Mouse (Mus musculus) CD4-positive helper T cell, adult 2 months (primary cell): ENCODE measurements around the gene Lemd2.

Source experiments
- DNase-seq: peaks from one replicate; pipeline ENCODE4 v3.0.0-alpha.2; 2012; ENCODE audit warnings: low read depth, missing footprints, low spot score

Gene Lemd2

DNA sequence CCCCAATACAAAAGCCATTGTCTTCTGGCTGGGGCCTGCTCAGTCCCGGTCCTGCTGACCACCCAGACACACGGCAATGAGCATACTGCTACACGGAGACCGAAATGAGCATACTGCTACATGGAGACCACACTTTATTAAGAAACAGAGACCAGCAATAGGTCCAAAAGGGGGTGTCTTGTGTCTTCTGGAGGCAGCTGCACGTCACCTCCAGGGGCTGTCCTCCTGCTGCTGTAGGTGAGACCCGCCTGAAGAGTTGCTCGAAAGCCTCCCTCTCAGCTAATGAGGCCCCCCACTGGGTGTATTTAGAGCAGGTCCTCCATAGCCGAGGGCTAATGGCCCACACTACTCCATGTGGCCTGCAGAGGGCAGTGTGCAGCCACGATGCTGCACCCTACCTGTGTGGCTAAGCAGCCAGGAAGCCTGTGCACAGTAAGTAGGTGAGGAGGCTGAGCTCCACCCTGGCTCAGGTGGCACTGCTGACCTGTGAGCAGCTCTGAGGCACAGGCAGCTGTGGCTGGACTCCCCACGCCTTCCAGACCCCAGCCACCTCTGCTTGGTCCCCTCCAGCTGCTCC lies 14.5 kb downstream of the Lemd2 start:
- peak; percentile 75 for DNase-seq

DNA sequence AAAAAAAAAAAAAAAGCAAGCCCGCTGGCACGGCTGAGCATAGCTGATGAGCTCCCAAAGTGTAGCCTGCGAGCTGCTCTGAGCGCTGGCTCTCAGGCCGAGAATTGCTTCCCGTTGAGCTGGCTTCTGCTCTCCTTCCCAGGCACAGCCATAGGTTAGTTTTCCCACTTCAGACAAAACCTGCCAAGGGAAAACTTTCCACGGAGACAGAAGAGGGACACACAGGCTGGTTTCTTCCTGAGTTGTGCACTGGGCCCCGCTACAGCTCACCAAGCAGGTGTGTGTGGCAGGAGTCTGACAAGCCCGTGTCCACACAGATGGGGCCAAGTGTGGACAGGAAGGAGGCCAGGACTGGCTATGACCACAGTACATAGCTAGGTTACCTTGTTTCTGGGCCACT lies 15.4 kb downstream of the Lemd2 start:
- DNase-seq = no peak

DNA sequence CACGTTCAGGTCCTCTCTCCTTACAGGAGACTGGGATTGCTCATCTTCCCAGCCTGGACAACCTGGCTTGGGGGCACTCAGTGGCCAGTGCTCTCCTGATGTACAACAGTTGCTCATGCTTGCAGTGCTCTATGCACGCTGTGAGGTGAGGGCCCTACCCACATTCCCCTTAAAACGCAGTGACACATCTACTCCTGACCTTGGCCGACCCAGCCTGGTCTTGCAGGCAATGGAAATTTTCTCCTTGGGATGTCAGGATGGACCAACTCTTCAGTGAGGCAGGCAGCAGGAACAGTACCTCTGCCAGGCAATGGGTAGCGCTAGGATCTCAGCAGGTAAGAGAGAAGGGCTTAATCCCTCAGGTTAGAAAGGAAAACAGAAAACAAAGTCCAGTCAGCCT lies 17.2 kb downstream of the Lemd2 start:
- DNase-seq = no peak

DNA sequence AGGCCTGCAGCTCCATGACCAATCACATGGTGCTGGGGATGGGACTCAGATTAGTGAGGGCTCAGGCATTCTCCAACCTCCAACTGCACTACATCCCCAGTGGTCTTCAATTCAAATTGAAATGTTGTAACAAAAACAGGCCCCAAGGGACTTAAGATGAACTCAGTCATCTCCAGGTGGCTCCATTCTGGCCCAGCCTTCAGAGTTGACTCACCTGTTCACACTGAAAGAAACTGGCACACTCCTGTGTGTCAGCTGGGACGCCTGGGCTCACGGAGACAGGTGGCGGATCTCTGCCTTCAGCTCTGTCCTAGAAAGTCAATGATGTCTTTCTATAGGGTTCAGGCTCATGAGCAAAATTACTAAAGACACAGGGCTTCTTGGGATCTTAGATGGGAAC lies 18.2 kb downstream of the Lemd2 start:
- no peak for DNase-seq

DNA sequence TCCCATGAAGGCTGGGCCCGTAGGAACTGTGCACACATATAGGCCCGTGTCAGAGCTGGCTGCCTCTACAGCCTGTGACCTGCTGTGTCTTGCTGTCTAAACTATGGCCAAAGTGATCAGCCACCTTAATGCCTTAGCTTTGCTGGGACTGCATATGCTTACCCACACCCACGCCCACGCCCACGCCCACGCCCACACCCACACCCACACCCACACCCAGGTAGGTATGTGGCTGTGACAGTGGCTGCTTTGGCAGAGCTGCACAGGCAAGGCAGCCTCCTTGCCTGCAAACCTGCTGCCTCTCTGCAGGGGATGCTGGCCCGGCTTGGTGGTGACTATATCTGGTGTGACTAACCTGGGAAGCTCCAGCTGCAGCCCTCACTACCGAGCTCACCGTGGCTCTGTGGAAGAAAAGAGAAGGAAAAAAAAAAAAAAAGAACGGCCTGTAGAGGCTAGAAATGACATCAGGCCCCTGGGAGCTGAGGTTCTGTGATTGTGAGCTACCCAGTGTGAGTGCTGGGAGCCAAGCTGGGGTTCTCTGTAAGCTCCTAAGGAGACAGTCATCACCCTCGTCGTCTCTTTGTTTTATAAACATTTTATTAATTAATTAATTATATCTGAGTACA lies 20.5 kb downstream of the Lemd2 start:
- DNase-seq = no peak

DNA sequence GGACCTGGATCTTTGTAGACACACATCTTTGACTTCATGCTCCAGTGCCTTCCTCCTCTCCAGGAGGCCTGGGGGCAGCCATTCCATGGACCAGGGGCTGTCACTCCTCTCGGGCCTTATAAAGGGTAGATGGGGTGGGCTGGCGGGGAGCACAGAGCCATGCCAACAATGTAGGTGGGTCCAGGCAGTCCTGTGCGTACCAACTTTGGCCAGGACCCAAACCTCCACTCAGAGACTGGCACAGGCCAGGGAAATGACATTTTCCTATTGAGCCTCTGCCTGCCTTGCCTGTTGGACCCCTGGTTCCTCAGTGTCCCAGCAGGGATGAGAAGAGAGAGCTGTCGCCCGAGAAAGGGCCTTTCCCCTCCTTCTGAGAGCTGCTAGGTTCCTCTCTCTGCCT lies 21.9 kb downstream of the Lemd2 start:
- no peak for DNase-seq

DNA sequence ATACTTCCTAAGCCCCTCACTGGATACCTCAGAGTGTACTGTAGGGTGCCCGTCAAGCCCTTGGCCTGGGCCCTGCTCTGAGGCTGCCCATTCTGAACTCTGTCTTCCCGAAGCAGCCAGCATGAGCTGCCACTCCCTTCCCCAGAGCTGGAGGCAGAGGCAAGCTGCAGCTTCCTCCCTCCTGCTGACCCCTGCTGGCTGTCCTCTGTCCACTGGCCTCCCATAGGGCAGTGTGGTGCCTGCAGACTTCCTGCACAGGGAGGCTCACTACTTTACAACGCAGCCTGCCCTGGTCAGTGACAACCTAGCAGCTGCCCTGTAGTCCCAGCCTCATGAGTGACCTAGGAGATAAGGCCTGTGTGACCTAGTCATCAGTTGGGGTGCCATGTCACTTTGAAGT lies 22.6 kb downstream of the Lemd2 start:
- no peak for DNase-seq

DNA sequence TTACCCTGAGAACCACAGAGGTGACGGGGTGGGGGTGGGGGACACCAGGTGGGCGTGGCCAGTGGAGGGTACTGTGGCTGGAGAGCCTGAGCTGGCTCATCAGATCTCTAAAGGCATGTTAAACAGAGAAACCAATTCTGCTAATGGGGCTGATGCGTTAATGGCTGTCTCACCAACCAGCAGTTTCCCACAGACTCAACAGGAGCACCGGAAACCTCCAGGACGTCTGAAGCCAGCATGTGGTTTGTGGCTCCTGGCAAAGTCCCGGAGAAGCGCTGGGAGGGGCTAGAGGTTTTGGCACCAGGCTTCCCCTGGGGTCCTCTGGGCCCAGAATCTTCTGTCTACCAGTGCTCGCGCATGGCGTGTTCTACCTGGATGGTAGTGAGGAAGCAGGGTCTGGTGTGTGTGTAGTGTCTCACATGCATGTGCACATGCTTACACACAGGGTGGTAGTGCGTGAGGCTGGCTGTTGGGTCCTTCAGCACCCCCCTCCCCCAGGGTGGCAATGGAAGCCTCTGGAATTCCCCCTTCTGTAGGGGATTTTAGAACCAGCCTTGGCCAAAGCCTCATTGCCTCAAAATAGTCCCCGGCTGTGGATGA lies 24.5 kb downstream of the Lemd2 start:
- no peak for DNase-seq

DNA sequence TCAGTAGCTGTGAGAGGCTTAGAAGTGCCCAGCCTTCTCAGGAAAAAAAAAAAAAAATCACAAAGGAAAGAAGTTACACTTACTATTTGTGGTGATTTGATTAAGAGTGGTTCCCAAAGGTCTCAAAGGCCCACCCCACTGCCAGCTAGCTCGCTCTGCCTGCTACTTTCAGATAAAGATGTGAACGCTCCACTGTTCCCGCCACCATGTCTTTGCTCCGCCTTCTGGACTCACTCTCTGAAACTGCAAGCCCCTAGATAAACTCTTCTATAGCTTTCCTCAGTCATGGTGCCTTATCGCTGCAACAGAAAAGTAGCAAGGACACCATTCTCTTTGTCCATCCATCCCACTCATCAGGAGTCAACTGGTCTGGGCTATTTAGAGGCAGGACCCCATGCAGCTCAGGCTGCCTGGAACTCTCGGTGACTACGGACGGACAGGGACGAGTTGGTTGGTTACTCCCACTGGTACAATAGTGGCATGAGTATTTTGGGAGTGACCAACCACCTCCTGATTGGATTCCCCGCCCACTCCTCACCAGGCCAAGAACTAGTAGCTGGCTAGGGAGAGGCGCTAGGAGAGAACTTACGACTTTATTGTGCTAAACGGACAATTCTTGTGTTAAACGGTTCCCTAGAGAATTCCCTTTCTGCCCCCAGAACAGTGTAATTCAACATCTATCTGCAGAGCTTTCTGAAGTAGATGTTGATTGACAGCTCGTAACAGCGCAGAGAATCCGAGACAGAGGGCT lies 25.7 kb downstream of the Lemd2 start:
- no peak for DNase-seq

DNA sequence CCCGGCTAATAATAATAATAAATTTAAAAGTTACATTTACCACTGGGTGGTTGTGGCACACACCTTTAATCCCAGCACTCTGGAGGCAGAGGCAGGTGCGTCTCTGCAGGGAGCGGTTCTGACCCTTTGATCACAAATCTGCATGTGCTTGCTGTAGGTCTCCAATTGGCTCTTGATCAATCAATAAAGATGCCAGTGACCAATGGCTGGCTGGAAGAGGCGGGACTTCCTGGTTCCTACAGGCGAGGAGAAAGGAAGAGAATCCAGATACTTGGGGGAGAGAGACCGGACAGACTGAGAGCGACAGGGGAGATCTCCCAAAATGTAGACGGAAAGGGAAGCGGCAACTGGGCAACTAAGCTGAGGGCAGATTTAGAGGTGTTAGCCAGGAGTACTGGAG lies 26.2 kb downstream of the Lemd2 start:
- peak; percentile 25 for DNase-seq

DNA sequence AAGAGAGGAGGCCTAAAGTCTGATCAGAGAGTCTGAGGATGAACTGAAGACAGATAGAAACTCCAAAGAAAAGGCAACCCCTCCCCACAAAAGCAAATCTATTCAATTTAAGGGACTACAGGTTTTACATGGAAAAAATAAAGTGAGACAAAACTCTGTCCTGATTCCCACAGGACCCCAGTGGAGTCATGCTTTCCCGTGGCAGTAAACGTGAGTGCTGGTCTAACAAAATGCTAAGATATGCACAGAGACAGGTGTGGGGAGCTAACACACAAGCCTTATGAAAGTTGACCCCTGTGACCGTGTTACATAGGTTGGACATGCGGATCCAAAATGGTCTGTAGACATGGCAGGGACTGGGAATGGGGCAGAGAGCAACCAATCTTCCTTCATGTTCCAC lies 27.5 kb downstream of the Lemd2 start:
- no peak for DNase-seq

DNA sequence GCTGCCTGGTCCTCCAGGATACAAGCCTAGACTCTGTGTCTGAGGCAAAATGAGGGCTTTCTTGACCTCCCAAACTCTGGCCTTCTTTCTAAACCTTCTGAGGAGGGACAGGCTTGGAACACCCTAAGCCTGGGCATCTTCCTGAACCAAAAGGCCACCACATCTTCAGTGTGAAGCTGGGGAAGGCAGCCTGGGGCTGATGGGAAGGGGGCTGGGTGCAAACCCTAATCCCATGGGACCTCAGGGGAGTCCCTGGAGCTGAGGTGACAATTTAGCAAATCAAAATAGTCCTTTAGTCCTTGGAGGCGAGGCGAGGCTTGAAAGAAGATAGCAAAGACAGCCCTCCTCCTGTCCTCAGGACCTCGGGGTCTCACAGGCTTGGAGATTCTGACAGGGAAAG lies 28.0 kb downstream of the Lemd2 start:
- no peak for DNase-seq

DNA sequence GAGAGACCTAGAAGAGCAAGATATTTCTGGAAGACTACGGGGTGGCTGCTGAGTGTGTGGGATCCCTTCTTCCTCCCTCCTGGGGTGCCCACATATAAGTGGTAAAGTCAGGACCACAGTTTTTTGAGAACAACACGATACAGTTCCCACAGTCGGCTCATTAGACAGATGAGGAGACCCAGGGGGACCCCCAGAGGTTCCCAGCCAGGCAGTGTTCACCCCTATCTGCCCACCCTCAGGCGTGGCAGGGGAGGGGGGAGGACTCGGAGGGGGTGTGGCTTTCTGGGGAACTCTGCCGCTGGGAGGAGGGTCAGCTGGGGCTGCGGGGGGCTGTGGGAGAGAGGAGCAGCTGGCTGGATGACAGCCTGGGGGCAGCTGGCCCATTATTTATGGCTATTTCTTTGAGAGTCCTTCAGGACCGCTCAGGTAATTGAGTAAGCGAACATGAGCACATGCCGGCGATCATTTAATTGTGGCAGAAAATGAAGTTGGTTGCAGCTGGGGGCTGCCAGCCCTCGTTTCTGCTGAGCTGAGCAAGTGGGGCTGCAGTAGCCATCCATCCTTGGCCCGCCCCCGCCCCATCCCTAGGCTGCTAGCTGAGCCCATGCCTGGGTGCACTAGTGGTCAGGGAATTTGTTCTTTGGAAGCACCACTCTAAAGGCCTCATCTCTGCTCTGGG lies 28.9 kb downstream of the Lemd2 start:
- DNase-seq = no peak

DNA sequence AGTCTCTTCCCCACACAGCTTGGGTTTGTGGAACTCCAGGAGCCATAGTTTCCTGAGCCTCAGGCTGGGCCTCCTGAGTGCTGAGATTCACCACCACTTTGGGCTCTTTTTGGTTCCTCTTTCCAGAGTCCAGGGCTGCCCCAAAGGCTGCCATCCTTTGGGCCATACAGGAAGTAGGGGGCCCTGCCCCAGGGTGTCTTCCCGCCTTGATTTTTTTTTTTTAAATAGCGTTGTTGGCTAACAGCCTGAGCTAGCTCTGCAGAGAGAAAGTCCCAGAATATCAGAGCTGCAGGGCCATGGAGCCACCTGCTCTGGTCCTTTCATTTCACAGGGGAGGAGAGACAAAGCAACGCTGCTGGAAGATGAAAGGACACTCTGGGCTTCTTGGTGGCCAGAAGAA lies 30.6 kb downstream of the Lemd2 start:
- DNase-seq = no peak

DNA sequence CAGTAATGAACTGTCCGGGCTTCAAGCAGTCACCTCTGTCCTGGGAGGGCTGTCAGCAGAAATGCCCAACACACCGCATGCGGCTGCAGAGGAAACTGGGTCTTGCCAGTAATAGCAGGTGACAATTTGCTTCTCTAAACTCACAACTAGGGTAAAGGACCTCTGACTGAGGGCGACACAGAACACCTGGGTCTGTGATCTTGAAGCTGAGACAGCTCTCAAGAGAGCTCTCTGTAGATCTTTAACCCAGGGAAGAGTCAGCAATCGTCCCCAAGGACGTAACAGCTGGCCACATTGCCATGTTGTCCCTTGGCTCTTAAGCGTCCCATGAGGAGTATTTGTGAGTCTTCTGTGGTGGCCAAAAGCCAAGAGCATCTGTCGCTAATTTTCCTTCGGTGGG lies 31.8 kb downstream of the Lemd2 start:
- DNase-seq = no peak

DNA sequence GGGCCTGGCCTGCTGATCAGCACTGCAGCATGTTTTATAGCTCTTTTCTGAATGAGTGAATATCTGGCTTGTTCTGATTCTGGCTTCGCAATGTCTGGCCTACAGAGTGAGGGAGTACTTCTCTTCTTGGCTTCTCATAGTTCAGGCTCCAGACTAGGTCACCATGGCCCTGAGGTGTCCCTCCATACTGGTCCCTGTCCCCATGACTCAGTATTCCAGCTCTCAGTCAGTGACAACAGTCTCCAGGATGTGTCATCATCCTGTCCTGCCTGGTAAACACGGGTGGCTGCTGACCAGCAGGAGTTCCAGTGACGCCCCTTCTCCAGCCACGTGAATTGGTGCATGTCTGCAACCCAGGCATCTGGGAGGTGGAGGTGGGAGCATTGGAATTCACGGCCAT lies 33.1 kb downstream of the Lemd2 start:
- DNase-seq = no peak

DNA sequence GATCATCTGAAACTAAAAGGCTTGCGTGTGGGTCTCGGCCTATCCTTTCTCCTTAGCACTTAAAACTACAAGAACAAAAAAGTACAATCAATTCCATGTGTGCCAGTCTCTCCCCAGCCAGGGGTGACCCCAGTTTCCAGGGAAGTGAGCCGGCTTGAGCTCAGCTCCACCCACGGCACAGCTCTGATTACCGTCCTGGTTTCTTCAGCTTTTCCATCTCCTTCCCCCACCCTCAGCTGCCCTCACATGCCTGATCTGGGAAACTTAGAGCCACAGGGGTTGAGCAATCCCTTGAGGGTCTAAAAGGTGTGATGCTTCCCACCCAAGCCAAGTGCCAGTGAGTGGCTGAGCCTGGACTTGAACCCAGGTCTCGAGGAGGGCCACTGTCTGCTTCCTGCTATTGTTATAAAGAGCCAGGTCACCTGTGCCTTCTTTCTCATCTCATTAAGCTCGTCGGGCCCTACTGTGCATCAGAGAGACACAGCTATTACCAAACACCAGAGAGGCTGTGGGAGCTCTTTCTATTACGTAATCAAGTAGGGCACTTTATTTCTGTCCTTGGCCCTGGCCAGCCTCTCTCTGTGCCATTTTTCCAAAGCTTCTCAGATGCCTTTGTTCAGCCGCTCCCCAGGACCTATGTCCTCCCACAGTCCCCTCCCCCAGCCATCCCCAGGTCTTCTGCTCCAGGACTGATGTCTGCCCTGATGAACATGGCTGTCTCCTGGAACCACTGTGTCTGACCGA lies 34.1 kb downstream of the Lemd2 start:
- no peak for DNase-seq

DNA sequence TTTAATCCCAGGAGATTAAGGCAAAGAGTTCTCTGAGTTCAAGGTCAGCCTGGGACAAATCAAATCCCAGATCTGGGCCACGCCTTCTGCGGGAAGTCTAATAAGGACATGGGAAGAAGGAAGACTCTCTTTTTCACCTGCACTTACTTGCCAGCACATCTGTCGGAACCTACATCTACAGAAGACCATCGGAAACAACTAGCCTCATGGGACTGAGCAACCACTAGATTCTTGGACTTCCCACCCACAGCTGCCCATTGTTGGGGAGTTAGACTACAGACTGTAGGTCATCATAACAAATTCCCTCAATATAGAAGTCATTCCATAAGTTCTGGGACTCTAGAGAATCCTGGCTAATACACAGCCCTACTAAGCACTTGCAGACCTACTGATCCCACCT lies 35.7 kb downstream of the Lemd2 start:
- no peak for DNase-seq

DNA sequence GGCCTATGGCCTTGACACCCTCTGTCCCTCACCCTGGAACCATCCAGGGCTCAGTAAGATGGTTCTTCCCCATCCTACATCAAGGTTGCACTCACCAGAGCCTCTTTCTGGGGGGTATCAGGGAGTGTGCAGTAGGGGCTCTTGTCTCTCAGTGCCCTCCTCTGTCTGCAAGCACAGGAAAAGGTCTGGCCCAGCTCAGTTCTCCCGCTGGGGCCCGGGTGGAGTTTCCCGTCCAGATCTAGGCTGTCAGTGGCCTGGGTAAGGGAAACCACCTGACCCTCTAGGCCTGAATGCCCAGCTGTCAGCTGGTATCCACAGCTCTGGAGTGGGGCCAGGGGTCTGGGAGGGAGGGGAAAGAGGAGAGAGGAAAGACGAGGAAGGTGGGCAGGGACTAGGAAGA lies 36.7 kb downstream of the Lemd2 start, which contains the start of gene Ip6k3:
Gene Ip6k3 (minus strand): TSS at position 251 of the 400 bp plus-strand sequence.
- DNase-seq = no peak

DNA sequence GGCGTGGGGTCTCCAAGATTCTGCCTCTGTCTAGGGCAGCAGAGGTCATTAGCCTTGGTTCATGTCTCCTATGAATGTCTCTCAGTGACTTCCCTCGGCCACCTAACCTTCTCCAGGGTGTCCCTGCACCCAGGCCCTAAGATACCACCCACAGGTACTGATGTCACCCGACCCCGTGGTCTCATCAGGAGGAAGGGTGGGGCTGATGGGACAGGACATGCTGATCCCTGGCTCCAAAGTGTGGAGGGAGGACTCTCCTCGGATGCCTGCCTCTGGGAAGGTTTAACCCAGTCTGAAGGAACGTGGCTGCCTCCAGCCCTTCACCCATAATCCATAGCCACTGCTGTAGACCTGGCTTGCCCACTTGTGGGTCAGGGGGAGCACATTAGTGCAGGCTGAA lies 37.4 kb downstream of the Lemd2 start:
- no peak for DNase-seq

DNA sequence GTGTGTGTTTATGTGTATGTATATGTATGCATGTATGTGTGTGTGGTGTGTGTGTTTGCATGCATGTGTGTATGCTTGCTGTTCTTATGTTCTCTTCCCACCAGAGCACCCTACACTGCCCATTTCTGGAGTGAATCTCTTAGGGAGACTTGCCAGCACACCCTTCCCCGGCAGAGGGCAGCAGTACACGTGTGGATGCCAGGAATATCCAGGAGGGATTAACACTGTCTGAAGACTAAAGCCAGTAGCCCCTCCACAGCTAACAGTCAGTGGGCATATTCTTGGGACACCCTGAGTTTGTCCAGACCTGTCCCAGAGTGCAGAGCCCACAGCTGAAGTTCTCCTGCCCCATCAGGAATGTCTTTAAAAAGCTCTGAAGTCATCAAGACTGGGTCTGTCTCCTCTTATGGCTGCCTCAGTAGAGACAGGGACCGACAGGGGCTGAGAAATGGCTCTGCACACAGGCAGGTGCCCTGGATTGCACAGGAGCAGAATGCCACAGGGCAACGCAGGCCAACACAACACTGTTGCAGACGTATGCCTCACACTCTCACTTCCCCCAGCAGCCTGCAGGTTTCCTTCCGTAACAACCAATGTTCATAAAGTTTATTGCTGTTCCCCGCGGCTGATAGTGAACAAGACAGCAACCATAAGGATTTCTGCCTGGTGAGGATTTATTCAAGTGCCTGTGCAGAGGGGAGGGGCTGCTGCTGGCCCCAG lies 39.1 kb downstream of the Lemd2 start:
- no peak for DNase-seq
